Mouse (Mus musculus) kidney, postnatal 25 days (tissue): ENCODE results near the gene Nufip1.
"Not testable (repeated sequence)": the region's sequence is repeated elsewhere in the genome, so short reads cannot be mapped to it uniquely, and the experiment has no call there.

Experiments used
- DNase-seq, 2 experiments: peaks; one replicate each; pipeline ENCODE4 v3.0.0; 2021; ENCODE audit warnings: mixed read lengths in 2 of 2

The Nufip1 gene

DNA sequence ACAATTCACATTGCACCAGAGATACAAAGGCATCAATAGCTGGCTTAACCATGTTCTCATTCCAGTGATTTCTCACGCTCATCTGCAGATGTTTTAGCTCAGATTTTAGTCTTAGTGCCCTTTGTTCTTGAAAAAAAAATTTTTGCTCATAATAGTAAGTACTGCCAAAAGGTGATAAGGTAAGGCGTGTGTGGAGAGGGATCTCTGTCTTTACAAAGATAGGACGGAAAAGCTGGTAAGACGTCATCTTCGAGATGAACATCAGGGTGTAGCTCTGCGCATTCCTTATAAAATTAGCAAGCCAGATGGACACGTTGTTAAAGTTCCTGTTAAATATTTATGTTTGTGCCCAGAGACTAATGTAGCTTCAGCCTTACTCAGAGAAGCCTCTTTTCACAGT, 35.2 kb downstream of the Nufip1 start:
- no peak for DNase-seq

DNA sequence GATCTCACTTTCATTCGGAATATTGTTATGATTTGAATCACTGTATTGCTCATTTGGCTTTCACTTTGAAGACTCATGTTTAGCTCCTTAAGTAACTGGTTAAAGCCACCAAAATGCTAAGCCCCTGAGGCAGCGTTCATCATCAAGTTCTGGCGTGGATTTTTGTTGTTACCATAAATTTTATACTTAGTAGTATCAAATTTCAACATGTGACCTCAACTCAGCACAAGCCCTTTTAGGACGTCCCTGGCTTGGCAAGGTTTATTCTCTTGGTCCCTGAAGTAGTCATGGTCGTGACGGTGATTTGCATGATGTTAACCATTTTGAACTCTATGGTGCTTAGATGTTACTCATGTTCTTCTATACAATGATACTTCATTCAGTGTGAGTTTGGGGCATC, 36.4 kb downstream of the Nufip1 start:
- DNase-seq: no peak

DNA sequence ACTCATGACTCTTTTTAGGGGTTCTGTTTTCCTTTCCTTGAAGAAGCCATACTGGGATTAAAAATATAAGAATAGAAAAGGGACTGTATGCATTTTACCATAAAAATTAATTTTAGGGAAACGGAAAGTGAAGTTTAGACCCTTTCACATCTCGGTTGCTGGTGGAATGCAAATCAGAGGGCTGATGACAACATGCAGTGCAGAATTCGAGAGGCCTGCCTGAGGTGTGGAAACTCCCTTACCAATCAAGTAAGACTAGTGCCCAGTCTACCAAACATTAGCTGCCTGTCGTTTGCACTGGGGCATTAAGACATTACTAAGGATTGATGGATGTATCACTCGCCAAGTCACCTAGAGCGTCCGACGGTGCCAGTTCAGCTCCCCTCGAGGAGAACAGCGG, 37.6 kb downstream of the Nufip1 start:
- DNase-seq: no peak

DNA sequence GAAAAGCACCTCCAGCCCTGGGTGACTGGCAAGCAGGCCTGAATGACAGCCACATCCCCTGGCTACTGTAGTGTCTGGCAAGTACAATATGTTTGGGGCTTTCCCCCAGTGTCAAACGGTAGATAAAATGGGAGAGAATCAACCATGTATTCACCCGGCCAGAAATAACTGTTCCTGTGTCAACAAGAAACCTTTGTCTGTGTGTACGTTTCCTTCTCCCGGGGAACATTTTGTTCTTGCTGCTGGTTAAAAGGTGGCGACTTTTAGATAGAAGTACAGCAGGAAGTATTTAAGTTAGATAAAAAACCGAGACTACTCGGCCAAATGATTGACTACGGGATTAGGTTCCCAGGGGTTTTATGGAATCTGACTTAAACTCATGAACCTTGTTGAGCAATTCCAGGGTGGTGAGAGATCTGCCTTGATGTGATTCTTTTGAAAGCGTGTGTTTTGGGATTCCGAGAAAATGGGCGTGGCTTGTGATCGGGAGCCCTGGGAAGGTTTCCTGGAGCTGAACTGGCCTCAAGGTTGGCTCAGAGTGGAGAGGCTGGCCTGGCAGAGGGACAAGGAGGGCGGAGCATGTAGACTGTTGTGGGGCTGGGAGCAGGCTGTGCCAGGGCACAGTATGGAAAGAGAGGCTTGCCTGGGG, 39.0 kb downstream of the Nufip1 start:
- DNase-seq: peak; percentile 85 to 90

DNA sequence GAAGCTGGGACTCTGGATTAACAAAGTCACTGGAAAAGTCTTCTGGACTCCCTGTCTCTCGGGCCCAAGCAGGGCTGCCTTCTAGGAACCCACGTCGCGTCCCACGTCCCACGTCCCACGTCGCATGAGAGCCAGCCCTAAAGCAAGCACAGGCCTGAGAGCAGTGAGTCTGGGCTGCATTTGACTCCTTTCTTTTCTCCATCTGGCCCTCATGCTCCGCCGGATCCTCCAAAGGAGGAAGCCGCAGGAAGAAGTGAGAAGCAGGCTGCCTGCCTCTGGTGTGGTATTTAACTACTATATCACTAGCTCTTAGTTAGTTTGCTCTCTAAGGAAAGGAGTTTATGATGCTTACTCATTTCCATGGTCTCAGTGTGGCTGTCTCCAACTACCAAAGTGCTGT, 39.8 kb downstream of the Nufip1 start:
- no peak for DNase-seq

DNA sequence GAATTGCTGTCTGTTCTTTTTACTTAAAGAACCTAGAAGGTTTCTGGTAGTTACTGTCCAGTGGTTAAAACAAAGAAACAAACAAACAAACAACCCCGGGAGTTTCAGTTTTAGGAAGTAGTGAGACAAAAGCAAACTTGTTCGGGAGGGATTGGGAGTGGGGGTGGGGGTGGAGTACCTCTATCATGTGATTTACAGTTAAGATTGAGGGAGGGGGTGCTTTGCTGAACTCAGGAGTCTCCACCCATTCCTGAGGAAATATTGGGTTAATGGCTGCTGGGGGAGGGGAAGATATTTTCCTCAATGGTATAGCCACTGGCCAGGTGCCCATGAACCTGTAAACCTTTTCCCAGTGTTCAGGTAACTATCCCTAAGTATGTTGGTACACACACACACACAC, 40.3 kb downstream of the Nufip1 start:
- no peak for DNase-seq

DNA sequence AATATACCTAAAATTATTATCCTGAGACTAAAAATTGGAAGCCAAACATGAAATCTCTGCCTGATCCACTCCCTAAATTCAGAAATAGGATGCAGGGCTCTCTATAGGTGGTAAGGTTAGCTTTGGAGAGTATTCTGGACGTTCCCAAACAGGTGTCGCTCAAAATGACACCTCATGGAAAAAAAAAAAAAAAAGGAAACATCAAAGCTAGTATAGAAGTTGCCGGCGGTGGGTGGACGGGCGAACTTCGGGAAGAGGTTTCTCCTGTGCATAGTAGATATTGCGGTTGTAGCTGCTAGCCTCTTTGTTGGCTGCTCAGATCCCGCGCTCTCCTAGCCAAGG, 41.1 kb downstream of the Nufip1 start:
- no peak for DNase-seq

DNA sequence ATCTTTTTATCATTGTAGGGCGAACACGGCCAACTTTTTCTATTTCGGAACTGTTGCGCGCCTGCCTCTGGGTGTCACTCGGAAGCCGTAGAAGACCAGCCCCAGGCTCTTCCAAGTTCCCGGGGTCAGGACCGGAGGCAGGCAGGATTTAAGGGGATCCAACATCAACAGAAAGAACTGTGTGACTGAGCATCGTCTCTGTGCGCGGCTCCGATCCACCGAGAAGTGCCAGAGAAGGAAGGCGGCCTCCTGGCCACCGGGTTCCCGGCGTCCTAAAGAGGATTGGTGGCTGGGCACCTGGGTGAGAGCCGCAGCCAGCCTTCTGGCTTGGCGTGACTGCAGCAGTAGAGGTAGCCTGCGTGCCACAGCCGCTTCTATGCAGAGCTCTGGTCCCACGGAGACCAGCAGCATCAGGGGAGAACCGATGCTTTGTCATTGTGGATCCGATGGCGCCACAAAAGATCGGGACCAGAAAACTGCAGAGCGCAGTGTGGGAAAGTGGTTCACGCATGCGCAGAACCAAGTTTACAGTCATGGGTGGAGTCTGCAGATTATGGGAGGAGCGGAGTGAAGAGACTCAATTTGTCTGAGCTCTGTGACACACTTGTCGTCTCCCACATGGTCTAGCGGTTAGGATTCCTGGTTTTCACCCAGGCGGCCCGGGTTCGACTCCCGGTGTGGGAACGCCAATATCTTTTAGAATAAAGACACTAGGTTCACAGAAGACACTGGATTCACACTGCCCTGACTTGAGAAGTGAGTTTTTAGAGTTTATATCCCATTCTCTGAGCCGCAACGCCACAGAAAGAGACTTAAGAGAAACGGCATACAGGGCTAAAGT, 41.7 kb downstream of the Nufip1 start:
- peak; percentile 92 to 94 for DNase-seq

DNA sequence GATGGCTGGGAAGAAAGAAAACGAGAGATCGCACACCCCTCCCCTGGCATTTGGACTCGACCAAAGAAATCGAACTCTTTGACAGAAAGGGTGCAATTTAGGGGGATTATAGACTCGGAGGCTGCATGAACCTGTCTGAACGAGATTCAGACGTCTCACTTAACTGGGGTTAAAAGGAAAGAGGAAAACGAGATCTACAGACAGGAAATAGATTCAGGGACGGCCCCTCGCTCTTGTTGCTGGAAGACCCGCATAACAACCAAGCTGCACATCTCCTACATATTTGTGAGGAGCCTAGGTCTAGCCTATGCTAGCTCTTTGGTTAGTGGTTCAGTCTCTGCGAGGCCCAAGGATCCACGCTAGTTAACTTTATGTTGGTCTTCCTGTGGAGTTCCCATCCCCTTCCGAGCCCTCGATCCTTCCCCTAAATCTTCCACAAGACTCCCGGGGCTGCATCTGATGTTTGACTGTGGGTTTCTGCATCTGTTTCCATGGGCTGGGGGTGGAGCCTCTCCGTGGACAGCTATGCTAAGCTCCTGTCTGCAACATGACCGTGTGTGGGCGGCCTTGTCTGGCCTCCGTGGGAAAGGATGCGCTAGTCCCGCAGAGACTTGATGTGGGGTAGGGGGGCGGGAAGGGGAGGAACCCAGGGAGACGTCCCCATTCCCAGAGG, 42.4 kb downstream of the Nufip1 start:
- no peak for DNase-seq

DNA sequence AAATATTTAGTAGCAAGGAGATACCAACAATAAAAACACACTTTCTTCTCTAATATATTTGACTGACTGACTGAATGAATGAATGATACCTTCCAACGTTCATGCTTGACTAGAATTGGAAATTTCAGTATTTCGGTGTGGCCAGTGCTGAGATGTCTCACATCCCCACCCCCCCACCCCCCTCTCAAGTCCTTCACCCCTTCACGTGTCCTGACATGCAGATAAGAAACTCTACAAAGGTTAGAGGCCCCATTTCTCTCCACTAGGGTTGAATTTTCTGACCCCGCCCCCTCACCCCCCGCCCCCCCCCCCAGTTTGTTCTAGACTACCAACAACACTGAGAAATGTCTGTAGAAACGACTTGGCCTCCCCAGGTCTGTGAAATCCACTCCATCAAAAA, 43.1 kb downstream of the Nufip1 start:
- DNase-seq: no peak

DNA sequence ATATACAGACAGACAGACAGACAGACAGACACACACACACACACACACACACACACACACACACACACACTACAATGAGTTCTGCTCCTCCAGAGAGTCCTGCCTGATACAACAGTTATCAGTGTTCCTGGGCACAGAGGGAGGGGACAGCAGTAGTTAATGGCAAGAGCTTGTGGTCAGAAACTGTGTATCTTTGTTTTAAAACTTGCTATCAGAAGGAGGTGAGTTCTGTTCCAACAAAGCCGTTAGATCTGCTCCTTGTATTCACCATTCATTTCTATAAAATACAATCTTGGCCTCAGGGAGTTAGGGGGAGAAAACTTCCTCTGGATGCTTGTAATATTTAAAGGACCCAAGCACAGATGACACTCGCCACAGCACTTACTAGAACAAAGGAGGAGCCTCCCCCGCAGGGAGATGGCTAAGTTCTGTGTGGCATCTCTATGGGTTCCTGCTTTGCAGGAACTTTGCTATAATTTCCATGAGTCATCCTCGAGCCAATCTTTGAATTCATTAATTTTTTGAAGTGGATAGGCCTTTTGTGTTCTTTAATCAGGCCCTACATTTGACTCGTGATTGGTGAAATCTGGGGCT, 47.6 kb downstream of the Nufip1 start:
- DNase-seq: no peak

DNA sequence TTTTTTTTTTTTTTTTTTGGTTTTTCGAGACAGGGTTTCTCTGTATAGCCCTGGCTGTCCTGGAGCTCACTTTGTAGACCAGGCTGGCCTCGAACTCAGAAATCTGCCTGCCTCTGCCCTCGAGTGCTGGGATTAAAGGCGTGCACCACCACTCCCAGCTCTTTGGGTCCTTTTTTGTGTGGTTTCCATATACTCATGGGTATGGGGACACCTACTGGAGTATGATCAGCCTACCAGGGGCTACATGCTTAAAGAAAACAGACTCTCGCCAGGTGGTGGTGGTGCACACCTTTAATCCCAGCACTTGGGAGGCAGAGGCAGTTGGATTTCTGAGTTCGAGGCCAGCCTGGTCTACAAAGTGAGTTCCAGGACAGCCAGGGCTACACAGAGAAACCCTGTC, 49.9 kb downstream of the Nufip1 start:
- not testable (repeated sequence) for DNase-seq

DNA sequence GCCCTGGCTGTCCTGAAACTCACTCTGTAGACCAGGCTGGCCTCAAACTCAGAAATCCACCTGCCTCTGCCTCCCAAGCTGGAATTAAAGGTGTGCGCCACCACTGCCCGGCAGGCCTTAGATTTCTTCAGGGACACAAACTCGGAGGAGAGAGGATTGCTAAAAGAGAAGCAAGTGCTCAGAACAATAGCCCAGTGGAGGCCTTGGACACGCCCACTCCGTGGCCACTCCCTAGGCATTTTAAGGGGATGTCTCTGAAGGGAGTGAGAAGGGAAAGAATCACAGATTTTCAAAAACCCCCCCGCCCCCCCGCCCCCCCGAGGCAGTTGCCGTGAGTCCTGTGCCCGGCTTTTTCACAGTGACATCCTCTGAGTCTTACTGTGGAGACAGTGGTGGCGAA, 53.5 kb downstream of the Nufip1 start:
- DNase-seq: no peak

DNA sequence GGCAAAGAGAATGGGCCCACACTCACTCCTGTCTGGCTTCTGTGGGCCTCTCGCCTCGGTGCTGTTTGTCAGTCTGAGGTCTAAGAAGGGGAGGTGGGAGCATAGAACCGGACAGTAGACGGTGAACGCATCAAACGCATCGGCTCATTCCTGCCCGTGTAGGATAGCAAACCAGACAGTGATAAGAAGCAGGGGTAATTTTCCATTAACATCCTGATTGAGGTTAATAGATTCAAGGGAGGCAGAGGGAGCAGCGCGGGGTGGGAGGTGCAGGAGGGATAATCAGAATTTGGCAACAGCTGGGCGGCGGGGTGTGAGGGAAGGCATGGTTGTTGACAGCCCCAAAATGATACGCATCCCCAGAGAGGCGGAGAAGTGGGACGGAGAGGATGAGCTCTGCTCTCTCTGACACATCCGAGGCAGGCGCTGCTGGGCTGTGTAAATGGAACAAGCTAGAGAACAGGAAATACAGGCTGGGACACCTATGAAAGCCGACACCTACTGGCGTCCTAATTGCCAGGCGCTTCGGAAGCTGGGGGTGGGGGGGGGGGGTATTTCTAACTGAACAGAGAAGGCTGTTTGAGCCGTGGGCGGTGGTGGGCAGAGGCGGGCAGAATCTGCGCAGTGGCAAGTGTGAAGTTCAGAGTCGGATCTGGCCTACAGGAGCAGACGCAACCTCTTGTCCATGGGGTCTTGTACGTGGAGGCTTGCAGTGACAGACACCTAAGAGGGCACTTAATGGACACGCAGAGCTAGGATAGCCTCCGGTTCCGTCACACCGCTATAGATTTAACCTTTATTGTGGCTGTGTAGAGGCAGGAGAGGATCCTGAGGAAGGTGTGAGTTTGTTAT, 54.4 kb downstream of the Nufip1 start:
- DNase-seq: peak in 1 of 2 experiments; percentile 3

DNA sequence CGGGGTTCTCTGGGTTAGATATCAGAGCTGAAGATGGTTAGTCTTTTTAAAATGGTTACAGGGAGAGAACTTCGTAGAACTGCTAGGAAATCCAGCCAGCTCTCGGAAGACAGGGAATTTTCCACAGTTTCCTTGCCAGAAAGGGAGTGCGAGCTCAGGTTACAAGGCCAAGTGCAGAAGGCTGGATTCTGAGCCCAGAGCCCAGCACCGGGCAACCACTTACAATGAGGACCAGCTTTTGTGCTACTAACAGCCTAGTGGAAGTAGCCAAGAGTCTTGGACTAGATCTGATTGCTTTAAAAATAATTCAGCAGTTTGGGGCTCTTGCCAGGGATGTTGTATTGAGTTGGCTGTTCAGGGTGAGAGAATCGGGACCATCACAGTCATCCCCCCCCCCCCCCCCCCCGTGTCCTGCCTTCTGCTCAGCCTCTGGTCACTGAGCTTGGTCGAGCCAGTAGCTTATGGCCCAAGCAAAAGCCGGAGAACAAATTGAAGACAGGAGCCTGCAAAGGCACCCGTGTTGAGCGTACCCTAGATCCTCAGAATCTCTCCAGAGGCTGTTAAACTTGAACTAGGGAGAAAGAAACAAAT, 59.3 kb downstream of the Nufip1 start:
- DNase-seq: no peak

DNA sequence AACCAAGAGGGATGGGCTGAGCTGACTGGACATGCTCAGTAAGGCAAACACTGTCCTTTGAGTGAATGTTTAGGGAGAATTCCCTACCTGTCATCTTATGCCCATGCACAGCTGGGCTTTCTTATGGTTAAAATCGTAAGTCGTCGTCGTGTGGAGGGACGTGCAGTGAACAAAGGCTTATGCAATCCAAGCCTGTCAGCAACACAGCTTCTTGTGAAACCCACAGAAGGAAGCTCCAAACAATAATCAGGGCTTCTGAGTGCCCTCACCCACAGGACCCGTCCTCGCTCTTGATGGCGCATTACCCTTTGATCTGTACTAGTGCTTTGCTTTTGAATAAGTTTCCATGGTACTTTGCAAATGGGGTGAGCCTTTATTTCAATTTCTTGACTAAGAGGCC, 60.6 kb downstream of the Nufip1 start:
- DNase-seq: no peak

DNA sequence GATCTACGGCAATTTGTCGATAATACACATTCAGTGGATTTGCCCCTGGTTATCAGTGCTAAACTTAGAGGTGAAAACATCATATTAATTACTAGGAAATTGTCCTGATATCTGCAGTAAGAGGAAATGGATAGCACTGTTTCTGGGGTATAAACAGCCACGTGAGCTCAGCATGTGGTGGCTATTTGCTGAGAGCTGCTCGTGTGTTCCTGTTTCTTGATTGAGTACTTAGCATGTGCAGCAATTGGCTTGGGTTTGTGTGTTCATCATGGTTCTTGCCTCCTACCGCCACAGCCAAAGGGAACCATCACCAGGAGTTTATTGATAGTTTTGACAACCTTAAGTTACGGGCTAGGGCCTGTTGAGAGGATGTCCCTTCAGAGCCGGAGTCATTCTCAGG, 63.6 kb downstream of the Nufip1 start:
- no peak for DNase-seq

DNA sequence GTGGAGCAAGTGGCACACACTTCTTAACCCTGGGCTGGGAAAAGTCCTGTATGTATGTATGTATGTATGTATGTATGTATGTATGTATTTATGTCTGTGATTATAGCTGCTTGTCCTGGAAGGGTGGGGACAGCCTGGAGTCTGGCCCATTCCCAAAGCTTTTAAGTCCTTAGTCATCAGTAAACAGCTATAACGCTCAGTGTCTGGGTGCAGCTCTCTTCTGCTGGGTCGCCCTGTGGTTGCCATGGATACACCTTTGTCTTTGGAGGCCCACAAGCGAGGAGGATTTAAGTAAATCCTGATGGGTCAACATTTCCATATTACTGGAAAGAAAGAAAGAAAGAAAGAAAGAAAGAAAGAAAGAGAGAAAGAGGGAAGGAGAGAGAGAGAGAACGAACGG, 65.1 kb downstream of the Nufip1 start:
- no peak for DNase-seq

DNA sequence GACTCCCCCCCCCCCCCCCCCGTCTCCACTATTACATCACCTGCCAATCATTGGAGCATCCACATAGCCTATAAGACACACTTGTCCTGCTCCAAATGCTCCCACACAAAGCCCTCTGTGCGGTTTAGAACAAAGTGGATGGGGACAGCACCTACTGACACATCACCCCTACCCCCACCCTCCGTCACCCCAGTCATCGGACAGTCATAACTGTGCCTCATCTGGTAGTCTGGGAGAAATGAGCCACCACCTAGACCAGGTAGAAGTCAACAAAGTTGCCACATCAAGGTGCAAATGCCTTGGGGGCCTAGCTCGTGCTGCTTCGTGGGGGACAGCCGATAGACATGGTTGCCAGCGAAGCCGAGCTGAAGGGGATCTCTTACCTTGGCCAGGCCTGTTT, 66.5 kb downstream of the Nufip1 start:
- DNase-seq: no peak

DNA sequence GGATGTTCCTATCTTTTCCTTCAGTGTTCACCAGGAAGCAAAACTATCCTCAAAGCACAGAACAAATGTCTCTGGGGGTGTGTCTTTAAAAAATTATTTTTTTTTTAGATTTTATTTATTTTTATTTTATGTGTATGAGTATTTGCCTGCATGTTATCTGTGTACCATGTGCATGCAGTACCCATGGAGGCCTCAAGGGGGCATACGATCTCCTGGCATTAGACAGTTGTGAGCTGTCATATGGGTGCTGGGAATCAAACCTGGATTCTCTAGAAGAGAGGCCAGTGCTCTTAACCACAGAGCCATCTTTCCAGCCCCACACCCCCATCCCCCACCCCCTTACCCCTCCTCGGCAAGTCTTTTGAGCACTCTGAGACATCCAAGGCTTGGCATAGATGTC, 67.8 kb downstream of the Nufip1 start:
- no peak for DNase-seq

DNA sequence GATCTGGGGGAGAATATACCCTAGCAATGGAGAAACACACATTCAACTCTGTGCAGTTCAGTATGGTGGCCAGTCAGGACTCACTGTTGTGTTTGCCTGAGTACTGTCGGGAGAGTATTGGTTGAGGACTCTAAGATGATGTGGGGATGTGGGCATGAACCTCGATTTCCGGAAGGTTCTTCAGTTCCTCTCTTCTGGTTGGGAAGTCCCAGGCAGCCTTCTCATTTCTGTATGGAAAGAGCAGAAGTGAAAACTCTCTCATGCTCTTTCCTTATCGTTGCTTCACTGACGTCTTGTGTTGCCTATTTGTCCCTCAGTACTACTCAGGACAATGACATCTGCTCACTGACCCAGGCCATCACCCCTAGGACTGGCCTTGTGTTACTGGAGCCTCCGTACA, 68.7 kb downstream of the Nufip1 start:
- DNase-seq: no peak

DNA sequence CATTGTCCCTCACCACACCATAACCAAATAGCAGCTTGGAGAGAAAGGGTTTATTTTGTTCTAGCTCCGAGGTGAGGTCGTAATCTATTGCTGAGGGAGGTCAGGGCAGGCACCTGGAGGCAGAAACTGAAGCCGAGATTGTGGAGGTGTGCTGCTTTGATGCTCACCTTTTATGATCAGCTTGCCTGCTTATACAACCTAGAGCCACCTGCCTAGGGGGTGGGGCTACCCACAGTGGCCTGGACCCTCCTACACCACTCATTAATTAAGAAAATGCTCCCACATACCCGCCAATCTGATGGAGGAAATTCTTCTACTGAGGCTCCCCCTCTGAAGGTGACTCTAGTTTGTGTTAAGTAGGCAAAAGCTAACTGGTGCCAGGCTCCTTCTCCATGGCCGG, 74.7 kb downstream of the Nufip1 start:
- peak; percentile 8 to 64 for DNase-seq
